Mouse (Mus musculus) liver, postnatal 0 days (tissue): Measurements from ENCODE around the gene Alg14.

ENCODE experiments used
- CTCF ChIP-seq: sonication (generic); IDR thresholded peaks from 2 replicates; pipeline ENCODE4 v1.5.1; 2016; ENCODE audit warnings: antibody characterized with exemption, low read depth
- EP300 ChIP-seq: IDR thresholded peaks from 2 replicates; pipeline ENCODE4 v1.6.1; 2016; ENCODE audit warnings: antibody characterized with exemption, low read depth, mild to moderate bottlenecking

- TF ChIP-seq CTCF, result no peak
- TF ChIP-seq EP300, result no peak
These were observed 28.3 kb downstream of the Alg14 start for GRCm38 (mm10) chr3:121319906-121320305.
